13 mouse cellular contexts compared by ENCODE assay signal in genomic region chr7:111603186-111603585, GRCm38 (mm10).
"Had no signal": no experiment of that assay in that cellular context is flagged by ENCODE, and none has a peak within 500 bp of the region (broad histone marks: within the 10 kb centered on the region; RNA-seq: fewer than 3 reads in every experiment).

No protein-coding gene starts in this region.

- DNase-seq: gastrocnemius, adult 2 months; gastrocnemius, postnatal 10 days; gastrocnemius, postnatal 25 days; heart, adult 18-20 months; heart, postnatal 10 days; heart, postnatal 4 days; kidney, adult 18-20 months; kidney, adult 8-10 months; kidney, postnatal 10 days; kidney, postnatal 25 days; layer of hippocampus, adult 9-11 months; layer of hippocampus, postnatal 36 days; left cerebral cortex, postnatal 4 days had no signal
